Mouse (Mus musculus) ES-E14 (cell line): ENCODE results near the gene Fsd1l. TPM values are rescaled to one million over a fixed set of nuclear protein-coding genes. Genes with fewer than 3 reads are reported as not detected.

Experiments
- DNase-seq: peaks from one replicate; pipeline ENCODE4 v3.0.0-alpha.2; 2013; ENCODE audit warnings: low read depth, low spot score
- H3K27ac ChIP-seq: 2 replicates; pipeline ENCODE4 v1.5.1; 2012; ENCODE audit warnings: low read depth, mild to moderate bottlenecking, low read length, moderate library complexity, mixed read lengths; ENCODE audit not compliant: poor library complexity, insufficient read depth, severe bottlenecking
- H3K36me3 ChIP-seq: 2 replicates; pipeline ENCODE4 v1.6.1; 2012; ENCODE audit warnings: mild to moderate bottlenecking, low read length, moderate library complexity, mixed read lengths; ENCODE audit not compliant: control insufficient read depth, poor library complexity, insufficient read depth, severe bottlenecking
- H3K4me1 ChIP-seq, 2 experiments: fragments of 150-350 bp in 1 of 2; sonication (generic) in 1 of 2; 2 replicates each; pipeline ENCODE4 v1.6.1; 2012; ENCODE audit warnings: low read length in 2 of 2, mild to moderate bottlenecking in 1 of 2, mixed read lengths in 1 of 2; ENCODE audit not compliant: control insufficient read depth in 2 of 2, insufficient read depth in 2 of 2, poor library complexity in 1 of 2
- H3K4me3 ChIP-seq, 2 experiments: fragments of 150-350 bp in 1 of 2; sonication (generic) in 1 of 2; 2 replicates each; pipeline ENCODE4 v1.5.1; 2012; ENCODE audit warnings: low read length in 2 of 2, low read depth in 1 of 2, mild to moderate bottlenecking in 1 of 2, mixed read lengths in 1 of 2; ENCODE audit not compliant: insufficient read depth in 1 of 2, poor library complexity in 1 of 2, severe bottlenecking in 1 of 2
- H3K9ac ChIP-seq: 2 replicates; pipeline ENCODE4 v1.6.1; 2012; ENCODE audit warnings: low read depth, mild to moderate bottlenecking, low read length, mixed read lengths; ENCODE audit not compliant: poor library complexity, insufficient read depth, severe bottlenecking
- H3K9me3 ChIP-seq: fragments of 150-350 bp; sonication (generic); 2 replicates; pipeline ENCODE4 v1.6.1; 2012; ENCODE audit warnings: low read depth, mild to moderate bottlenecking, low read length; ENCODE audit not compliant: control insufficient read depth, insufficient read depth
- CHD2 ChIP-seq: IDR thresholded peaks from 2 replicates; pipeline ENCODE4 v1.6.1; 2014; ENCODE audit warnings: mild to moderate bottlenecking, low read depth, low read length, inconsistent platforms
- HCFC1 ChIP-seq: IDR thresholded peaks from 2 replicates; pipeline ENCODE4 v1.6.1; 2012; ENCODE audit warnings: low read length, inconsistent platforms, borderline replicate concordance; ENCODE audit not compliant: insufficient read depth
- MAFK ChIP-seq: IDR thresholded peaks from 2 replicates; pipeline ENCODE4 v1.6.1; 2014; ENCODE audit warnings: mild to moderate bottlenecking, low read depth, low read length, inconsistent platforms; ENCODE audit not compliant: insufficient read depth
- ZC3H11A ChIP-seq: IDR thresholded peaks from 2 replicates; pipeline ENCODE4 v1.6.1; 2012; ENCODE audit warnings: low read depth, mild to moderate bottlenecking, inconsistent platforms, low read length, borderline replicate concordance
- ZNF384 ChIP-seq: IDR thresholded peaks from 2 replicates; pipeline ENCODE4 v1.6.1; 2012; ENCODE audit warnings: low read depth, low read length, inconsistent platforms
- in situ Hi-C, 2 experiments: fragments of 600-800 bp; cut with MboI; formaldehyde crosslinking; loops; one replicate each; pipeline ENCODE4 v1.15.1; 2025; ENCODE audit warnings: low sequenced_read_pairs in 2 of 2, inconsistent platforms in 1 of 2; ENCODE audit not compliant: unreplicated experiment in 2 of 2
- total RNA-seq: library from RNA; depleted of rRNA; stranded (reverse); fragments of 300-350 nt; gene quantifications from 2 replicates; pipeline ENCODE4 v1.2.3, GENCODE M21; 2012; rRNA removed

The Fsd1l gene
- total RNA-seq = 10.4 and 10.6 TPM in 2 replicates

DNA sequence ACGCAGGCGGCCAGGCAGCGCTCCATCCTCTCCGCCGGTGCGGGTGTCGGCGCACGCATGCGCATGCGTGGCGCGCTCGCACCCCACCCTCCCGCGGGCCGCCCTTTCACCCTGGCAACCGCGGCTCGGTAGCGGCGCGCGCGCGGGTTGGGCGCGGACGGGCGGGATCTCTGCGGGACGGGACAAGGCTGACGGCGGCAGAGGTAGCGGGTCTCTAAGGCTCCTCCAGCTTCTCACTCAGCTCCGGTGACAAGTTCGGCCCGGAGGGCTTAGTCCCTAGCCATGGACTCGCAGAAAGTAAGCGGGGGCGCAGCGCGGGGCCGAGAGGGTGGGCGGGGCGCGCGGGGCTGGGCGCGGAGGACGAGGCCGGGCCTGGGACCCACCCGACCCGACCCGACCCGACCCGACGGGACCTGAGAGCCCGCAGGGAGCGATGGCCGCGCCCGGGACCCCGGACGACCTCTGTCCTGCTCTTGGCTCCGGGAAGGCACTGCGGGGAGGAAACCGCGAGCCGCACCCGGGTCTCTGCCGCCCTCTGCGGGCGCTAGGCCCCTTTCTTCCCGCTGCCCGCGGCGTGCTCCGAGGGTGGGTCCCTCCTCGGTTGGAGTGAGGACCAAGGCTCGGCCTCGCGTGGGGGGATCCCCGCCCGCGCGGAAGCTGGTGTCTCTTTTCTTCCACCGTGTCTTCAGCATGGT lies at the start of gene Fsd1l:
TSS of gene Fsd1l (plus strand) at position 156 of the 695 bp plus-strand sequence.
- Histone ChIP-seq H3K4me1 (no peaks in the 10 kb centered on the region), H3K27ac (no peak within 1 kb of the TSS), H3K4me3 (peak within 1 kb of the TSS; percentile 76 to 85), H3K9ac (peak within 1 kb of the TSS; percentile 76), H3K9me3 (no peaks in the 10 kb centered on the region), H3K36me3 (no peaks in the 10 kb centered on the region)
- in situ Hi-C loops = no loop called here
- no peak for TF ChIP-seq ZC3H11A
- DNase-seq = peak; percentile 47

DNA sequence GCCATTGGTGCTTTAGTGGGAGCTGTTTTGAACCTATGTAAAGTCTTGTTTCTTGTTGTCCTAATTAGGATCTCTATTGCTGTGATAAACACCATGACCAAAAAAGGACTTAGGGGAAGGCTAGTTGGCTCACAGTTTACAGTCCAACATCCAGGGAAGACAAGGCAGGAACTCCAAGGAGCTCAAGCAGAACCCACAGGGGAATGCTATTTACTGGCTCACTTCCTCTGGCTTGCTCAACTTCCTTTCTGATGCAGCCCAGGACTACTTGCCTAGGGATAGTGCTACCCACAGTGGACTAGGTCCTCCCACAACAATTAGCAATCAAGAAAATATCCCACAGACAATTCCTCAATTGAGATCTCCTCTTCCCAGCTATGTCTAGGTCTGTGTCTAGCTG lies 43.6 kb upstream of the Fsd1l start:
- Histone ChIP-seq H3K36me3 (no peaks in the 10 kb centered on the region), H3K9ac (no peak overlapping the region), H3K9me3 (no peaks in the 10 kb centered on the region), H3K4me1 (no peaks in the 10 kb centered on the region), H3K4me3 (no peak overlapping the region), H3K27ac (no peak overlapping the region)
- in situ Hi-C loops = loop anchor here in 1 of 2 experiments (25.0 kb wide), 1 partner anchor 475 kb away; no protein-coding TSS in a partner anchor
- TF ChIP-seq HCFC1 (no peak), ZNF384 (no peak), MAFK (no peak)
- no peak for DNase-seq

DNA sequence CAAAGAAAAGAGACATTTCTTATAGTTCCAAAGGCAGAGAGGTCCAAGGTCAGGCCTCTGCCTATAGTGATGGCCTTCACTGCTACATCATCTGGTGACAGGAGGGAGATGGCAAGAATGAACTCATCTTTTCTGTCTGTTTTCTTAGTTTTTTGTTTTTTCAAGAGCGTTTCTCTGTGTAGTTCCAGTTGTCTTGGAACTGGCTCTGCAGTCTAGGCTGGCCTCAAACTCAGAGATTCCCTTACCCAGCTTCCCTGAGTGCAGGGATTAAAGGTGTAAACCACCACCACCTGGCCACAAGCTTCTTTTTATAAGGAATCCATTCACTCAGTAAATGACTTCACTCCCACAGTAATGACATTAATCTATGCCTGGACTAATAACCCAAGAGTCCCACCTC lies 42.3 kb upstream of the Fsd1l start:
- Histone ChIP-seq H3K4me3 (no peak overlapping the region), H3K9ac (no peak overlapping the region), H3K9me3 (no peaks in the 10 kb centered on the region), H3K36me3 (no peaks in the 10 kb centered on the region), H3K4me1 (no peaks in the 10 kb centered on the region), H3K27ac (no peak overlapping the region)
- DNase-seq = no peak
- TF ChIP-seq CHD2 (no peak), HCFC1 (no peak)
- in situ Hi-C loops = loop anchor here in 1 of 2 experiments (25.0 kb wide), 1 partner anchor 477 kb away; no protein-coding TSS in a partner anchor

DNA sequence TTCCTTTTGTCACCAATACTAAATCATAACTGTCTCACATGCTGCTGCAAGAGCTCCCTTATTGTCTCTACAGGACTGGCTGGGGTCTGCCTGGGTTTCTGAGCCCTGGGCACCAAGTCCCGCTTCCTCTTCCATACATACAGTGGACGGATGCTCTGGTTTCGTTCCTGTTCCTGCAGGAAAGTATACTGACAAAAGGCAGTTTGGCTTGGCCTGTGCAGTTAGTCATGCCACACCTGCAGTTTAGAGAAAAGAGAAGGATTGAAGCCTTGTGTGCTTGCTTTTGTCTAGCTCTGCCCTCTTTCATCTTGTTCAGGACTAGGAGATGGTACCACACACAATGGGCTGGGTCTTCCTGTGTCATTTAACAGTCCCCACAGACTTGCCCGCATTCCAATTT lies 41.8 kb upstream of the Fsd1l start:
- Histone ChIP-seq H3K27ac (no peak overlapping the region), H3K36me3 (no peaks in the 10 kb centered on the region), H3K9ac (no peak overlapping the region), H3K9me3 (no peaks in the 10 kb centered on the region), H3K4me3 (no peak overlapping the region), H3K4me1 (peaks cover 0 to 2% of the 10 kb centered on the region in 2 experiments; a peak in 1 of 4 replicates)
- TF ChIP-seq ZNF384 (no peak), HCFC1 (no peak), MAFK (no peak), CHD2 (no peak), ZC3H11A (no peak)
- in situ Hi-C loops = loop anchor here in 1 of 2 experiments (25.0 kb wide), 1 partner anchor 477 kb away; no protein-coding TSS in a partner anchor
- no peak for DNase-seq

DNA sequence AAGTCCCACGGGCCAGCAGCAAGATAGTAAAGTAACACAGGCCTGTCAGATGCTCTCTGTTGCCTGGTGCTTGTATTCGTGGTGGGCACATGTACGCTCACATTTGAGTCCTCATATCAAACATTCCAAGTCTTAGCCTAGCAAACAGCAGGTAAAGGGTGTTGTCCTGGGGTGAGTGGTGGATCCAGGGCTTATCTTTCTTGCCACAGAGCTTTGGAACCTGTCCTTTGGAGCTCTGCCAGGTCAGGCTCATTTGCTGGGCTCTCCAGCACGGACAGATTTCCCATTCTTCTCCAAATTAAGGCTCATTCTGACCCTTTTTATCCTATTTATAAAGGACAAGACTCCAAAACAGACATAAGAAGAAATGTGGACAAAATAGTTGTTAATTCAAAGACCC lies 41.1 kb upstream of the Fsd1l start:
- H3K4me1 ChIP-seq = peaks cover 0 to 2% of the 10 kb centered on the region in 2 experiments; a peak in 1 of 4 replicates
- H3K9ac ChIP-seq = no peak overlapping the region
- H3K36me3 ChIP-seq = no peaks in the 10 kb centered on the region
- no peaks in the 10 kb centered on the region for H3K9me3 ChIP-seq
- in situ Hi-C loops = loop anchor here (10.0 to 25.0 kb wide), 3 partner anchors 205 to 478 kb away; no protein-coding TSS in a partner anchor
- no peak overlapping the region for H3K4me3 ChIP-seq
- TF ChIP-seq HCFC1 (no peak), ZC3H11A (no peak), ZNF384 (no peak), MAFK (no peak), CHD2 (no peak)
- H3K27ac ChIP-seq = no peak overlapping the region
- DNase-seq = no peak
